Mouse (Mus musculus): ENCODE measurements around the gene Me1.

Gene Me1

DNA sequence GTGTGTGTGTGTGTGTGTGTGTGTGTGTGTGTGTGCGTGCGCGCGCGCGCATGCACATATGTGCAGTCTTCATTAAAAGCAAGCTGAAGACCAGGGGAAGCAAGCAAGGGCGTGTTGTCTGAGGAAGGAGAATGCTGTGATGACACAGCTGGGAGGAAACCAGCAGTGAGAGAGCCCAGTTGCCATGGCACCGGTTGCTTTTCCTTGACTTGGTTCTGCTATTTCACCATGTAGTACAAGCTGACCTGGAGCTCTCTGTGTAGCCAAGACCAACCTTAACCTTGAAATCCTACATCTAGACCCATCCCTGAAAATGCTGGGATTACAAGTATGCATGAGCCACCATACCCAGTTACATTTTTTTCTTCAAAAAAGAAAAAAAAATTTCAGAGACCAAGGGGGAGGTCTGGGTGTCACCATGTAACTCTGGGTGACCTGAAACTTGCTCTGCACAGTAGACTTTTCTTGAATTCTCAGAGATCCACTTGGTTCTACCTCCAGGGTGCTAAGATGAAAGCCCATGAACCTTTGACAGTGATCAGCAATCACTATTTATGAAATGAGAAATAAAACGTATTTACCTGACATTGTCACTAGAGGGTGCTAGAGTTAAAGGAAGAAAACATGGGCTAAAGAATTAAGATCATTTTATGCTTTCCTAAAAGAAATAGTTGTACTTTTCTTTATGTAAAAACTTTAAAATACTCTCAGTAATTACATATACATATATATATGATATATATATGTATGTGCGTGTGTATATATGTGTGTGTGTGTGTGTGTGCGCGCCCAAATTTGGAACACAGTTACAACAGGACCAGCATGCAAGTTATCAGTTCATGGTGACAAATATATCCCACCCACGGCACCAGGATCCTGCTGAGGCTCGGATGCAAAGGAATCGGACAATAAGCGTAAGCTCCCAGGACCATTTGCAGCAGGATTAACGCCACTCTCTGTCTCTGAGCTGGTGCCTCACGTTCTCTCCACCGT lies 102.8 kb downstream of the Me1 start:
- DNase-seq: no peak

DNA sequence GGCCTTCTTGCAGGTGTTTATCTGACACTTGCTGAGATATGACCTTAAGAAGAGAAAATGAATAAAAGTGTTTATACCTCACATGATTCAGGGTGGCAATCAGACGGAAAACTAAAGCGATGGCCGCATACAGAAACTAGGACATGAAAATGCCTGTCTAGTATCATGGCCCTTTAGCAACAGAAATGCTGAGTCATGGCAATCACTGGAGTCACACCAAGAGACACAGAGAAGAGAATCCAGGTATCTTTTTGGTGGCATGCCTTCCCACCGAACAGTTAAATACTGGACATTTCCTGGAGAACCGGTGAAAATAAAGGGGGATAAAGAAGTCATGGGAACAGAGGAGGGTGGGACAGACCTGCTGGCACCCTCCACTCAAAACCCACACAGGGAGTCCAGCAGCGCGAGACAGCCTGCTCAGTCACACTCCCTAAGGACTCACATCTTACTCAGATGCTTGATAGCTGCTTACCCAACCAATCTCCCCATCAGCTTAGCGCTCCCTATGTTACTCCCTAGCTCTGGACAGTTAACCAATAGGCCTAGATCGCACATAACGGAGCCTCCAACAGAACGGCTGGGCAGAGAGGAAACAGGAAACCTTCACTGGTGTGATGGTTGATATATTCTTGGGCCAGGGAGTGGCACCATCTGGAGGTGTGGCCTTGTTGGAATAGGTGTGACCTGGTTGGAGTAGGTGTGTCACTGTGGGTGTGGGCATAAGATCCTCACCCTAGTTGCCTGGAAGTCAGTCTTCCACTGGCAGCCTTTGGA lies 108.5 kb downstream of the Me1 start:
- no peak for DNase-seq

DNA sequence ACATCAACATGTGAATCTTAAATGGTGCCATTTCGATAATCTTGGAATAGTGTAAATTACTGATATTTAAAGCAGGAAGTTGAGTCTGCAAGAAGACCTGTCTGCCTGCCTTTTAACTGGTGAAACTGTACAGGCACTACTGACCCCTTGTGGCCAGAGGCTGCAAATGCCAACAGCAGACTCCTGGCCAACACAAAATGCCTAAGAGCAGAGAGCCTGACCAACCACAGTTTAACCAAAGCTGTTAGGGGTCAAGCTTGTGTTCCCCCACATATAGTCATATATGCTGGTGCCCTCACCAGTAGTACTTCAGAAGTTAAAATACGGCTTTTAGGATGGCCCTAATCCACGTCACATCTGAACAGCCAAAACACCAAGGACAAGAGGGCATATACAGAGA lies 112.0 kb downstream of the Me1 start:
- peak; percentile 50 to 66 for DNase-seq

DNA sequence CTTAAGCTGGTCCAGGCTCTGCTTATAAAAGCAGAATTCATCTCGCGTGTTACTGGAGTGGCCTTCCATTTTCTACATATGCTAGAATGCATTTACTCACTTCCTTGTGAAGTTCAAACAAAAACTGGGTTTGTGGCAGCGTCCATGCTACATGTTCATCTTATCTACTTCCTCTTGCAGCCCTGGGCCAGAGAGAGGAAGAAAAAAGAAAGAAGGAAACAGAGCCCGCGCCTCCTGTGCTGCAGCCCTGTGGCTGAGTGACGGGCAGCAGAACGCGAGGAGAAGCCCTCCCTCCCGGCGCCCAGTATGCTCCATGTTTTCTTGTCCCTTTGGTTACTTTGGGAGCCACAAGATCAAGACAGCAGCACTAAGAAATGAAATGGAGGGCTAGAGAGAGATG lies 116.1 kb downstream of the Me1 start:
- DNase-seq: peak in 1 of 2 experiments; percentile 30

DNA sequence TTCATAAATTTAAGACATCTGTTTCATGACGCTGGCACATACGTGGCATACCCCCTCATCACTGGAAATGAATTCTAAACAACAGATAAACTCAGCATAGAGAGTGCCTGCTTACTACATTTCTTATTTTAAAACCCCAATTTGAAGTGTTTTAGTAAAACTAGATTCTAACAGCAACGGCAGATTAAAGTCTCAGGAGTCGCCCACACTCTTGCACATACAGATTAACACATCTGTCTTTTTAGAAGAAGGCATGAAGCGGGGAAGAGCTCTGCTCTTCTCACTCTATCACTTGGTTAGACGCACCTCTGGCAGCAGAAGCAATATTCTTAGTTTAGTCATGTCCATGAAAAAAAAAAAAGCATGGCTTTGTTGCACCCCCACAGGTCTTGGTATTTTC lies 120.6 kb downstream of the Me1 start:
- no peak for DNase-seq

DNA sequence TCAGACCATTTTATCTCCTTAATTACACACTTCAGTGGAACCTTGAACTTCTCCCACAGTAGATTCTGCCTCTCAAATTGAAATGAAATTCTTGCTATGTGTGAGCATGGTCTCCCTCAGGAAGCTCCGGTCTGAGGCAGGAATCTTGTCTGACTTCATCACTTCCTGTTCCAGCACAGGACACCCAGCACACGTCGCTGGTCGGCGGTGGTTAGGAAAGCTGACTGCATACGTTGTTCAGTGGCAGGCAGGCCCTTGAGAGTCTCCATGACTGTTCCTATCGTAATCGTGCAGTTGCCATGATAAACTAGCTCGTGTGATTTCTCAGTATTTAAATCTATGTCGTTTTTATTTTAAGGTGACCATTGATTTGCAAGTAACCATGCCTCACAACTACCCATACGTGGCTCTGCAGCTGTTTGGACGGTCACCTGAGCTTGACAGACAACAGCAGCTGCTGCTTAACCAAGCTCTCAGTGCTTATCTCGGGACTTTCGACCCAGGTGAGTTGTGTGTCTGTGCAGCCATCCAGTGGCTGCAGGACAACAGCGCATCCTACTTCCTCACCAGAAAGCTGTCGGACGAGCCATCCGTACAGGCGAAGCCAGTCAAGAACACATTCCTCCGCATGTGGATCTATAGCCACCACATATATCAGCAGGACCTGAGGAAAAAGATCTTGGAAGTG lies 122.0 kb downstream of the Me1 start:
- no peak for DNase-seq

DNA sequence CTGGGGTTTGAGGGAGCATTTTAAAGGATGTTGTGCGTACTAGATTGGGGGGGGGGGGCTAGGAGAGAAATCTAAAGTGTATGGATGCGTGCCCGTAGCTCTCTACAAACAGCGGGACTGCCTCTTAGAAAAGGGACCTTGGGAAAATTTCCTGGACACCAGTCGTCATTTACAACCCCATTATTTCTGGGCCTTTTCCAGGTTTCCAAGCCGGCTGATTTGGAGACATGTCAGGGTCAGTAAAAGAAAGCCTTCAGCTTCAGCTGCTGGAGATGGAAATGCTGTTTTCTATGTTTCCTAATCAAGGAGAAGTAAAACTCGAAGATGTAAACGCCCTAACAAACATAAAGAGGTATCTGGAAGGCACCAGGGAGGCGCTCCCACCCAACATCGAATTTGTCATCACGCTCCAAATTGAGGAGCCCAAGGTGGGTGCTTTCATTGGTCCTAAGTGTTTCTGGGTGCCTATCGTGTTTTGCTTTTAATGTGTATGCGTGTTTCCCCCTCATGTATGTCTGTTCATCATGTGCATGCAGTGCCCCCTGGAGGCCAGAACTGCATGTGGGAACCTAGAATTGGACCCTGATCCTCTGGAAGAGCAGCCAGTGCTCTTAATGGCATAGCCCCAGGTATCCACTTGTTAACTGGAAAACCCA lies 123.0 kb downstream of the Me1 start:
- peak; percentile 72 to 90 for DNase-seq

DNA sequence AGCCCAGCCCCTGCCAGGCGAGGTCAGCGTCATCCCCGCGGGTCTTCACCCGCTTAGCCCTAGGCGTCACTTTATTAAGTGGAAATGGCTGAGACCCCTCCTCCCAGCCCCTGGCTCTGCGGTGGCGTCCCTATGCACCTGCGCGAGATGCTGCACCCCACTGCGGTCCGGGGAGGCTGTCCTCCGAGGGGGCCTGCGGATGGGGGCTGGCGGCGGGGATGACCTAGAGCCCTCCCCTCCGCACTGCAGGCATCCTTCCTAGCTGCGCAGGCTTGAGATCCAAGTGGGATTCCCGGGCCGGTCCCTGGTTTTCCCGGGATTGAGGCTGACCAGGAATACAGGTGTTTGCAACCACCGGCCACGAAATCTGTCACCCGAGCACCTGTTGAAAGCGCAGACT lies 123.6 kb downstream of the Me1 start:
- DNase-seq: no peak

DNA sequence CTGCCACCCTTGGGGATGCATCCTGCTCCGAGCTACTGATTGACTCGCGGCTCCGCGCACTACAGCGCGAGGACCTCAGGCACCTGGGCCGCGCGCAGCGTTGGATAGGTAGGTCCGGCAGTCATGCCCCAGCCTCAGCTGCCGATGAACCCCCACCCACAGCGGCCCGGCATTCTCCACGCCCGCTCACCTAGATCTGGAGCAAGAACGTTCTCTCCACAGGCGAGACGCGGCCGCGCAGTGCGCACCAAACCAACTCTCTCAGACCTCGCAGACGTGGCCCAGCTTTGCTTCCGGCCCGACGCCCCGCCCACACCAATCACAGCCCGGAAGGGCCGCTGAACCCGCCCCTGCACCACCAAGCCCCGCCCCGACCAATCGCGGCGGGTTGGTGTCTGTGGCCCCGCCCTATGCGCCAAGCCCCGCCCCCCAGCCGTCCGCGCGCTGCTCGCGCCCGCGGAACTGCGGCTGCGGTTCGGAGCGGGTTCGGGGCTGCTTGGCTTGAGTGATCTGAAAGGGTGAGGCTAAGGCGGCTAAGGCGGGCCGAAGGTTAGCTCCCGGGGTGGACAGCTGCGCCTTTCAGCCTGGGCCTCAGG lies 124.1 kb downstream of the Me1 start, which contains the start of the genes Pgm3 and Rwdd2a:
Gene Pgm3 (minus strand): TSS at position 303 of the 596 bp plus-strand sequence.
Gene Rwdd2a (plus strand): TSS at position 452 of the 596 bp plus-strand sequence.
- peak; percentile 95 to 98 for DNase-seq

DNA sequence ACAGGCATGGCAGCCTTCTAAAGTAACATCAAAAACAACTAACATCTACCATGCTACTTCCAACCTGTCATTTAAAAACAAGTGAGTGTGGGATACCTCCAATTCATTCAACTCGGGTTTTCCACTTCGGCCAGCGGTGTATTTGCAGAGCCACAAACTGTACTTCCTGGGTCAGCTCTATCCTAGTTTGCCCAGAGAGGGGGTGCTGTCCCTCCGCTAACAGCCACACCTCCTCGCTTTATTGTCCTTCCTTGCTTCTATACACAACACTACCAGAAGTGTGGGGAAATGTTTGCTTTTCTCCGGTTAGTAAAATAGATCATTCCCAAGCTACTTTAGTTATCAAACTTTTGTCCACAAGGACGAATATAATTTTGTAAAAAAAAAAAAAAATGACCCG lies 124.8 kb downstream of the Me1 start:
- no peak for DNase-seq

DNA sequence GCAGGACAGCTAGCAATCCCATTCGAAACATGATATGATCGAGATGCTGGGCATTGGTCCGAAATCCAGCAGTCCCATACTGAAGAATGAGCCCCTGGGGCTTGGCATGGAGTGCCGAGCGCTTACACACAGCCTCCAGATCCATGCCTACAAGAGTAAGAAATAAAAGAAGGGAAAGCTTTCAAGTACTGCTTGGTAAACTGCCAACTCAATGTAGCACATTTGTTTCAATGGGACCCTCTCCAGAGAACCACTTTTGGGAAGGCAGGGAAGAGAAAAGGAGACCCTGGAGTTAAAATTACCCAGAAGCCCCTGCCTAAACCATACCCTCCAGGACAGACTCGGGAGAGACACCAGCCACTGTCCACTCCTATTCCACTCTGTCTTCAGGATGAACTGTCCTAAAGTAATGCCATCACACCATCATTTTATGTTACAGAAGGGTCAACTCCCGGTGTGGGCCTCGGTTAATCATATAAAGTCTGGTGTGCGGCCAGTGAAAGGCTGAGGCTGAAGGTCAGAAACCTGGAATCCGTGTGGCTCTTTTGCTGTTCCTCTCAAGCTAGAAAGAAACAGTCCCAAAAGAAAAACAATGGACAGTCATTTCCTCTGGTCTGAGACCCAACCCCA lies 125.4 kb downstream of the Me1 start:
- no peak for DNase-seq

DNA sequence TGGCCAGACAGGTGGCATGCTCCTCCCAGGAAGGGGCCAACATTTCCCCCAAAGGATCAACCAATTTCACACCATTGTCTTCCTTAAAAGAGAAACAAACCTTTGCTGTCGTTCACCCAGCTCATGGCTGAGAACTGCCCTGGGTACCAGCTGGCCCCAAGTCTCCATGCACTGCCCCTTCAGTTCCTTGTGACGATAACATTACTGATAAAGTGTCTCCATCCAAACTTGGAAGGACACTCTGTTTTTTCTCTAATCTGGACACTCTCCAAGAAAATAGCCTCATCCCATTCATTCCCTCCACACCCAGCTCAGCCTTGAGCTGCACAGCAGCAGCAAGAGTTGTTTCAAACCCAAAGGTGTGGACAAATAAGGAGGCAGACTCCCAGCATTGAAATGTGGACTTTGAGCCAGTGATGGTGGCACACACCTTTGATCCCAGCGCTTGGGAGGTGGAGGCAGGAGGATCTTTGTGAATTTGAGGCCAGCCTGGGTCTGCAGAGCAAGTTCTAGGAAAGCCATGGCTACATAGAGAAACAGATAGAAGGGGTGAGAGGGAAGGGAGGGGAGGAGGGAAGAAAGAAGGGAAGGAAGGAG lies 126.3 kb downstream of the Me1 start:
- no peak for DNase-seq

DNA sequence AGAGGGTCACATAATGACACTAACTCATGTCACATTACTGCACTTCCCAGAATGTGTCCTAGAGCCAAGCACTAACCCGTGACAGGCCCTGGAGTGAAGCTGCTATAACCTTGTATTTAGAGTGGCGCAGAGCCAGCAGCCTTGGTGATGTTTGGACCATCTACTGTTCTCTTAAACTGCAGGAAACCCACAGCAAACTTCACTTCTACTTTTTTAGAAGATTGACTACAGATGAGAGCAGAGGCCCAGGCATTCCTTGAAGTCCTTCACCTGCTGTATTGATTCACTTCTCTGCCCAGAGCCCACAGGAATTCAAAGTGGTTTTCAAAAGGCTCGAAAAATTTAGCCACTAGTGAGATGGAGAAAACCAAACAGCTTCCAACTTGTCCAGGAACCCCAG lies 135.2 kb downstream of the Me1 start:
- no peak for DNase-seq

DNA sequence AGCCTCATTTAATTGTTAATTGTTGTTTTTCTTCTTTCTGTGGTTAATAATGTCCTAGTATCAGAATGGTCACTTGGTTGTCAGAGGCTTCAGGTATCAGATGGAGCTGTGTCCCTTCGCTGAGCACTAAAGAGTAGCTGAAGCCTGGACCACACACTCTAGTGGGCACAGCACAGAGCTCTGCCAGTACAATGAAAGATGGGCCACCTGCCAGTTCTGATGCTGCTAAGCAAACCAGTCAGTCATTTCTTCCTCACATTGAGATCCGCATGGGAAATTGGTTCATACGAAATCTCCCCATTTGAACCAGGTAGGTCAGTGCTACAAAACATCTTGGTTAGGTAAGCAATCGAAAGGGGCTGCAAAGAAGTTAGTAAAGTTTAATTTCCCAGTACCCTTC lies 141.1 kb downstream of the Me1 start:
- no peak for DNase-seq

DNA sequence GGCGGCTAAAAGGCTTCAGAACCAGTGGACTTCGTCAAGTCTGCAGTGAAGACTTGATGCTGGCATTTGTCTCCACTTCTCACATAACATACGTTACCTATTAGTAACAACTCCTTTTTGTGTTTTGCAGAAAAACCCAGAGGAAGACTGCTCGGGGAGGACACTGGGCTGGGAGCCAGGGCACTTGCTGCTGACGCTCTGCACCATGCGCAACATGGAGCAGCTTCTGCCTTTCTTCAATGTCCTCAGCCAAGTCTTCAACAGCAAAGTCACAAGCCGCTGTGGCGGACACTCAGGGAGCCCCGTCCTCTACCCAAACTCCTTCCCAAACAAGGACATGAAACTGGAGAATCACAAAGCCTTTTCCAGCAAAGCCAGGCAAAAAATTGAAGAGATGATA lies 141.9 kb downstream of the Me1 start:
- DNase-seq: no peak

DNA sequence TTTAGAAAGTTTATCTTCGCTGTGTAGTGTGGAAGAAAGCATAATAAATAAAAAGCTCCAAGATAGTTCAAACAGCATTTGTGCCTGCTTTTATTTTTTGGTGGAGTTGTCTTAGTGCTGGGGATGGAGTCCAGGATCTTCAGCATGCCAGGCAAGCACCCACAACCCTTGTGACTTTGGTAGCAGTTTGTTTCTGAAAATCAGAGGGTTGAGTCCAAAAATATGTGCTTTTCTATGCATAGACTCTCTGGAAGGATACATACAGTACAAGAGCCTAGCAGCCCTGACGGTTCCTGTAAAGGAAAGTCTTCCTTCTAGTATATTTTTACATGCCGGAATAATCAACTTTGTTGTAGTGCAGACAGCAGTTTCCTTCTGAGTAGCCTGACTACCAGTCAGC lies 145.0 kb downstream of the Me1 start:
- no peak for DNase-seq

DNA sequence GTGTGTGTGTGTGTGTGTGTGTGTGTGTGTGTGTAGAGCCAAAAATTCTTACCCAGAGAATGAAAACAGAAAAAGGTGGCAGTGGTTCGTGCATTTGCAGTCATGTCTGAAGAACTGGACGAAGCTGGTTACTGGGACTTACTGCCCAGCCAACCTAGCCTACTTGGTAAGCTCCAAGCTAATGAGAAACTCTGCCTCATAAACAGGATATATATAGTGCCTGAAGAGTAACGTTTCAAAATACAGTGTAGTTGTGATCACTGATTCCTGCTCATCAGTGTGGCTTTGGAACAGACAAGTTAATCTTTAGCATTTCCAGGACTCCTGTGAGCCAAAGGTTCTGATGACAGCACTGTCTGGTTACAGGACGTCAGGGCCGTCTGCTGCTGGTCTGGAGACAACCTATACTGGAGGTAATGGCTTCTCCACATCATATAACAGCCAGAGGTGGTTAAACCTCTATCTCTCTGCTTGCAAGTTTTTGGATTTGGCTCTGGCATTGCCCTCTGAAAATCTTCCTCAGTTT lies 146.1 kb downstream of the Me1 start:
- no peak for DNase-seq

DNA sequence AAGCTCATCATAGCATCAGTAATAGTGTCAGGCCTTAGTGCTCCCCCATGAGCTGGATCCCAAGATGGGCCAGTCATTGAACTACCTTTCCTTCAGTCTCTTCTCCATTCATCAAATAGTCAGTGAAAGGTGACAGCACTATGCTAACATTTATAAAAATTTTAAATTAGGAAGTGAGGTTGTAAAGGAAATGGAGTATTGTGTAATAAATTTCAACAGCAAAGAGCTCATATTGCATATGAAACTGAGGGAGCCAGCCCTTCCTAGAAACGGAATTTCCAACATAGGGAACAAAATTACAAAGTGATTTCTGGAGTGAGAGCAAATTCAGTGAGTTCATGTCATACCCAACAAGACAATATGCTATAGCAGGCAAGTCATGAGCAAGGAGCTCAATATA lies 151.2 kb downstream of the Me1 start:
- no peak for DNase-seq

DNA sequence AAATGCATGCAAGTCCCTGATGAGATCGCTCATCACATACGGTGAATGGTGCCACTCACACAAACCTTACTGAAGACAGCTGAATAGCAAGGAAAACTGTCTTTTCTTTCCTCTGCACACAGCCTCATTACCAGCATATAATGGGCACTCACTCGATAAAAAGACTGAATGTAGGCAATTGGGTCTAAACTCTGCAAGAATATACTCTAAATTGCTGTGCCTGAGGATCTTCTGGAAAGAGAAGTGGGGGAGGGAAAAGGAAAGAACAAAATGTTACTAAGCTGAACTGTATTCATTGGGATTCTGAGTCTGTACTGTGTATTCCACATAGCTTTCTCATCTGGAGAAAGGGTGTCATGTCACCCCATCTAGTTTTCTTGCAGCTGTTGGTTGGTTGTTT lies 152.3 kb downstream of the Me1 start:
- DNase-seq: no peak

DNA sequence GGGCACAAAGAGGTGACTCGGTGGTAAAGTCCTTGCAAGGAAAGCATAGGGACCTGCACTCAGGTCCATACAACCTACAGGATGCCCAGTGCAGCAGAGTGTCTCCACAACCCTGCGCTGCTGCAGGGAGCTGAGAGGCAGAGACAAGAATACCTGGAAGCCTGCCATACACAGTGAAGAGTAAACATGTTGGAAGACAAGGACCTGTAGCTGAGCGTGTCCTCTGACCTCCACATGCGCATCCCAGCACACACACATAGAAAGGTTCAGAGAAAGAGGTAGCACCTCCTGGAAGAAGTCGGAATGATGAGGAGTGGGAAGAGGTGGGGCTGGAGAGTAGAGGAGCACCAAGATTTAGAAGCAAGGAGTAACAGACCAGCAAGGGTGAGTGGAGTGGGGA lies 161.7 kb downstream of the Me1 start:
- DNase-seq: no peak
